14 mouse cellular contexts compared by ENCODE assay signal in genomic region chr12:80737283-80737600, GRCm38 (mm10). TPM values are rescaled to one million over a fixed set of nuclear protein-coding genes. Genes with fewer than 3 reads are reported as not detected.
DNase-seq lines count a peak whose midpoint lies in the region; ATAC-seq and TF ChIP-seq lines count a peak whose summit lies in the region.
"Had no signal": no experiment of that assay in that cellular context is flagged by ENCODE, and none has a peak within 500 bp of the region (broad histone marks: within the 10 kb centered on the region; RNA-seq: fewer than 3 reads in every experiment).

No protein-coding gene starts in this region.

- WGBS in embryonic facial prominence, embryonic 12.5 days = 65% methylated on average over 5 of the region's 5 CpGs
- 61% methylated on average over 5 of the region's 5 CpGs for WGBS in hindbrain, embryonic 12.5 days
- 52% methylated on average over 5 of the region's 5 CpGs for WGBS in midbrain, embryonic 15.5 days

- H3K4me3 ChIP-seq in E14TG2a.4 (replicated peaks; ENCODE audit: low read length) = 0 out of 2 replicates have a peak overlapping the region, but pooled peaks have one; percentile 2
- no peak overlapping the region for H3K4me3 ChIP-seq in embryonic facial prominence, embryonic 12.5 days
- no peak overlapping the region for H3K4me3 ChIP-seq in hindbrain, embryonic 12.5 days
- no peak overlapping the region for H3K4me3 ChIP-seq in midbrain, embryonic 15.5 days
- H3K4me3 ChIP-seq: liver, embryonic 12.5 days had no signal

- H3K27ac ChIP-seq in embryonic facial prominence, embryonic 12.5 days = no peak overlapping the region
- peak overlapping the region; percentile 82 for H3K27ac ChIP-seq in hindbrain, embryonic 12.5 days
- peak overlapping the region; percentile 90 for H3K27ac ChIP-seq in midbrain, embryonic 15.5 days
- H3K27ac ChIP-seq: liver, embryonic 12.5 days had no signal

- H3K36me3 ChIP-seq in E14TG2a.4 (ENCODE audit: insufficient read depth, low read length) = no peaks in the 10 kb centered on the region
- no peaks in the 10 kb centered on the region for H3K36me3 ChIP-seq in embryonic facial prominence, embryonic 12.5 days
- no peaks in the 10 kb centered on the region for H3K36me3 ChIP-seq in hindbrain, embryonic 12.5 days
- H3K36me3 ChIP-seq in midbrain, embryonic 15.5 days (replicated peaks) = no peaks in the 10 kb centered on the region
- H3K36me3 ChIP-seq: liver, embryonic 12.5 days had no signal

- H3K4me2 ChIP-seq in embryonic facial prominence, embryonic 12.5 days (replicated peaks) = peak overlapping the region; percentile 24; the same call in 1 of the 2 replicates
- H3K4me2 ChIP-seq in hindbrain, embryonic 12.5 days (replicated peaks) = peak overlapping the region; percentile 30
- peak overlapping the region; percentile 27 for H3K4me2 ChIP-seq in midbrain, embryonic 15.5 days
- H3K4me2 ChIP-seq: heart, embryonic 11.5 days; liver, embryonic 12.5 days had no signal

- H3K9me3 ChIP-seq in E14TG2a.4 (ENCODE audit: low read length) = no peaks in the 10 kb centered on the region
- no peaks in the 10 kb centered on the region for H3K9me3 ChIP-seq in embryonic facial prominence, embryonic 12.5 days
- no peaks in the 10 kb centered on the region for H3K9me3 ChIP-seq in hindbrain, embryonic 12.5 days (replicated peaks)
- no peaks in the 10 kb centered on the region for H3K9me3 ChIP-seq in midbrain, embryonic 15.5 days
- H3K9me3 ChIP-seq: liver, embryonic 12.5 days had no signal

- H3K4me1 ChIP-seq in E14TG2a.4 (replicated peaks; ENCODE audit: low read depth, low read length) = peaks cover 34% of the 10 kb centered on the region
- H3K4me1 ChIP-seq in embryonic facial prominence, embryonic 12.5 days = peaks cover 13% of the 10 kb centered on the region
- peaks cover 22% of the 10 kb centered on the region for H3K4me1 ChIP-seq in hindbrain, embryonic 12.5 days
- H3K4me1 ChIP-seq in midbrain, embryonic 15.5 days = peaks cover 24% of the 10 kb centered on the region

- no peak overlapping the region for H3K9ac ChIP-seq in embryonic facial prominence, embryonic 12.5 days
- H3K9ac ChIP-seq in hindbrain, embryonic 12.5 days = no peak overlapping the region
- H3K9ac ChIP-seq in midbrain, embryonic 15.5 days = no peak overlapping the region
- H3K9ac ChIP-seq: liver, embryonic 12.5 days had no signal

- no peak for ATAC-seq in embryonic facial prominence, embryonic 12.5 days (ENCODE audit: insufficient number of reproducible peaks, insufficient read depth, low FRiP score, low TSS enrichment)
- no peak for ATAC-seq in hindbrain, embryonic 12.5 days (ENCODE audit: low FRiP score)
- no peak for ATAC-seq in midbrain, embryonic 15.5 days (replicated peaks)
- ATAC-seq: liver, embryonic 12.5 days had no signal

- H3K27me3 ChIP-seq in E14TG2a.4 (ENCODE audit: insufficient read depth, low read length) = peaks cover 40% of the 10 kb centered on the region
- H3K27me3 ChIP-seq in embryonic facial prominence, embryonic 12.5 days = 0 out of 2 replicates have a peak, but pooled peaks cover 6% of the 10 kb centered on the region
- H3K27me3 ChIP-seq in hindbrain, embryonic 12.5 days = no peaks in the 10 kb centered on the region
- no peaks in the 10 kb centered on the region for H3K27me3 ChIP-seq in midbrain, embryonic 15.5 days (replicated peaks)

- DNase-seq in kidney, adult 9 months = no peak
- DNase-seq in kidney, postnatal 4 days = no peak
- DNase-seq in adrenal gland, adult 18-20 months (ENCODE audit: low spot score in 2 of 2) = no peak
- DNase-seq: adrenal gland, postnatal 25 days; kidney, postnatal 14 days; lung, postnatal 36 days had no signal

- TF ChIP-seq CTCF in E14TG2a.4 (conservative IDR thresholded peaks at IDR 0.05; ENCODE audit: low read length) = no peak

RNA-seq across cellular contexts. Expression of gene Ccdc177, which starts 23.2 kb away (rescaled TPM):
- 1.4 TPM in 2 replicates for polyA plus RNA-seq in embryonic facial prominence, embryonic 12.5 days (2016; fragmentation: Nextera tagmentation; extraction: Ambion mirVana)
- 5.9 and 6.7 TPM in 2 replicates for polyA plus RNA-seq in hindbrain, embryonic 12.5 days (2016; fragmentation: Nextera tagmentation; extraction: Ambion mirVana)
- 5.9 and 6.6 TPM in 2 replicates for polyA plus RNA-seq in midbrain, embryonic 15.5 days (2015; fragmentation: Nextera tagmentation; extraction: Ambion mirVana)
- total RNA-seq in adrenal gland, adult 18-20 months (2021) = not detected
- total RNA-seq: CH12.LX; gastrocnemius, adult 18-20 months had no signal
- polyA plus RNA-seq: heart, embryonic 11.5 days; liver, embryonic 12.5 days had no signal

RNA-seq across cellular contexts. Expression of gene Plekhd1, which starts 44.9 kb away (rescaled TPM):
- polyA plus RNA-seq in embryonic facial prominence, embryonic 12.5 days (2016; fragmentation: Nextera tagmentation; extraction: Ambion mirVana) = 1.5 and 2.5 TPM in 2 replicates
- 1.7 and 2.0 TPM in 2 replicates for polyA plus RNA-seq in hindbrain, embryonic 12.5 days (2016; fragmentation: Nextera tagmentation; extraction: Ambion mirVana)
- 3.3 and 3.8 TPM in 2 replicates for polyA plus RNA-seq in midbrain, embryonic 15.5 days (2015; fragmentation: Nextera tagmentation; extraction: Ambion mirVana)
- not detected for total RNA-seq in adrenal gland, adult 18-20 months (2021)
- total RNA-seq: adrenal gland, postnatal 25 days had no signal

RNA-seq across cellular contexts. Expression of gene Susd6, which starts 53.1 kb away (rescaled TPM):
- polyA plus RNA-seq in embryonic facial prominence, embryonic 12.5 days (2016; fragmentation: Nextera tagmentation; extraction: Ambion mirVana) = 16.0 and 18.0 TPM in 2 replicates
- polyA plus RNA-seq in hindbrain, embryonic 12.5 days (2016; fragmentation: Nextera tagmentation; extraction: Ambion mirVana) = 18.8 and 19.3 TPM in 2 replicates
- 13.2 and 13.6 TPM in 2 replicates for polyA plus RNA-seq in midbrain, embryonic 15.5 days (2015; fragmentation: Nextera tagmentation; extraction: Ambion mirVana)
- 10 to 100 TPM; 48.2 to 56.2 TPM for total RNA-seq in adrenal gland, adult 18-20 months (2021)
